Mouse (Mus musculus) spleen, adult 2 months (tissue): ENCODE data around the gene Cenph. TPM values are rescaled to one million over a fixed set of nuclear protein-coding genes. Genes with fewer than 3 reads are reported as not detected.
"Not testable (repeated sequence)": the region's sequence is repeated elsewhere in the genome, so short reads cannot be mapped to it uniquely, and the experiment has no call there.

Experiments used
- DNase-seq, 2 experiments: peaks; one replicate each; pipeline versions ENCODE4 v3.0.0 to v3.0.0-alpha.2; 2012 to 2021; ENCODE audit warnings: low spot score in 2 of 2, low read depth in 1 of 2
- H3K27ac ChIP-seq: fragments of 200-500 bp; 2 replicates; pipeline ENCODE4 v1.5.1; 2012; ENCODE audit warnings: low read length, inconsistent platforms; ENCODE audit not compliant: insufficient read depth
- H3K27me3 ChIP-seq: fragments of 200-500 bp; 2 replicates; pipeline ENCODE4 v1.6.1; 2012; ENCODE audit warnings: mild to moderate bottlenecking, moderate library complexity, low read length, inconsistent platforms; ENCODE audit not compliant: control insufficient read depth, insufficient read depth
- H3K36me3 ChIP-seq: fragments of 200-500 bp; 2 replicates; pipeline ENCODE4 v1.6.1; 2012; ENCODE audit warnings: mild to moderate bottlenecking, low read length, inconsistent platforms; ENCODE audit not compliant: control insufficient read depth, insufficient read depth
- H3K4me1 ChIP-seq: fragments of 200-500 bp; 2 replicates; pipeline ENCODE4 v1.6.1; 2011; ENCODE audit warnings: inconsistent platforms; ENCODE audit not compliant: control insufficient read depth, insufficient read depth, insufficient read length
- H3K4me3 ChIP-seq: fragments of 200-500 bp; 2 replicates; pipeline ENCODE4 v1.5.1; 2011; ENCODE audit warnings: mild to moderate bottlenecking, inconsistent platforms; ENCODE audit not compliant: insufficient read depth, insufficient read length; ENCODE audit errors: extremely low read depth
- CTCF ChIP-seq: fragments of 200-500 bp; IDR thresholded peaks from 2 replicates; pipeline ENCODE4 v1.5.1; 2011; ENCODE audit warnings: mild to moderate bottlenecking, inconsistent platforms; ENCODE audit not compliant: insufficient read depth, insufficient read length, insufficient replicate concordance; ENCODE audit errors: extremely low read depth
- POLR2A ChIP-seq: fragments of 200-500 bp; IDR thresholded peaks from 2 replicates; pipeline ENCODE4 v1.6.1; 2011; ENCODE audit warnings: low read depth, low read length, inconsistent platforms
- WGBS: fragments of 180-500 bp; shearing (Covaris S2); methylation state at CpG from one replicate; pipeline ENCODE4 v1.1.7; 2018; 5-methylcytosine and 5-hydroxymethylcytosine counted together
- polyA plus RNA-seq: library from polyadenylated mRNA; depleted of rRNA; stranded (reverse); fragments of >200 nt; gene quantifications from 2 replicates; pipeline ENCODE4 v1.2.3, GENCODE M21; 2012

Gene Cenph
- polyA plus RNA-seq, 1 experiment: 0.90 TPM

- H3K4me1 ChIP-seq: peaks cover 6% of the 10 kb centered on the region
- H3K27ac ChIP-seq: no peak overlapping the region
- no peak for TF ChIP-seq CTCF
- no peak for TF ChIP-seq POLR2A
- peaks cover 6% of the 10 kb centered on the region for H3K36me3 ChIP-seq
- no peak for DNase-seq
- no peaks in the 10 kb centered on the region for H3K27me3 ChIP-seq
- WGBS: 92% methylated on average over 2 of the region's 2 CpGs
- H3K4me3 ChIP-seq: no peak overlapping the region
Observed at GRCm38 (mm10) chr13:100732756-100733155, 42.9 kb downstream of the Cenph start.

GRCm38 (mm10) chr13:100731462-100732046, 44.1 kb downstream of the Cenph start:
- H3K4me3 ChIP-seq: not testable (repeated sequence)

GRCm38 (mm10) chr13:100730861-100731176, 44.9 kb downstream of the Cenph start, which contains the start of gene Cdk7:
Gene Cdk7, minus strand, starts transcription at chr13:100730939.
- H3K27me3 ChIP-seq: no peaks in the 10 kb centered on the region
- peaks cover 6% of the 10 kb centered on the region; the same call in 1 of the 2 replicates for H3K36me3 ChIP-seq
- peaks cover 6% of the 10 kb centered on the region for H3K4me1 ChIP-seq
- peak within 1 kb of the TSS; percentile 56 for H3K27ac ChIP-seq
- TF ChIP-seq POLR2A (peak; percentile 21), CTCF (no peak)
- peak within 1 kb of the TSS; percentile 91 for H3K4me3 ChIP-seq
- peak; percentile 85 to 91 for DNase-seq
- WGBS: 0% methylated on average over 19 of the region's 19 CpGs

More at GRCm38 (mm10) chr13:100731462-100732046, 44.1 kb downstream of the Cenph start:
- WGBS: 90% methylated on average over 6 of the region's 6 CpGs
- not testable (repeated sequence) for H3K27ac ChIP-seq, H3K4me1 ChIP-seq, H3K27me3 ChIP-seq, DNase-seq, H3K36me3 ChIP-seq

- Histone ChIP-seq H3K27me3 (no peaks in the 10 kb centered on the region), H3K4me1 (peaks cover 6% of the 10 kb centered on the region), H3K27ac (peak overlapping the region; percentile 56), H3K36me3 (peaks cover 7% of the 10 kb centered on the region), H3K4me3 (peak overlapping the region; percentile 91)
- no peak for TF ChIP-seq CTCF
- TF ChIP-seq POLR2A: no peak
- DNase-seq: no peak
- WGBS: under 1% methylated on average over 30 of the region's 30 CpGs
Observed at GRCm38 (mm10) chr13:100730153-100730860, 45.4 kb downstream of the Cenph start.

GRCm38 (mm10) chr13:100728530-100728929, 47.2 kb downstream of the Cenph start:
- not testable (repeated sequence) for H3K4me3 ChIP-seq, H3K4me1 ChIP-seq, H3K27ac ChIP-seq, DNase-seq, H3K27me3 ChIP-seq, H3K36me3 ChIP-seq
- WGBS: 96% methylated on average over 4 of the region's 4 CpGs

GRCm38 (mm10) chr13:100728086-100728485, 47.6 kb downstream of the Cenph start:
- no peak overlapping the region for H3K27ac ChIP-seq
- TF ChIP-seq POLR2A: no peak
- TF ChIP-seq CTCF: no peak
- no peak for DNase-seq
- H3K36me3 ChIP-seq: peaks cover 8% of the 10 kb centered on the region
- 88% methylated on average over 5 of the region's 5 CpGs for WGBS
- no peaks in the 10 kb centered on the region for H3K27me3 ChIP-seq
- H3K4me3 ChIP-seq: no peak overlapping the region
- H3K4me1 ChIP-seq: peaks cover 6% of the 10 kb centered on the region

GRCm38 (mm10) chr13:100725194-100725593, 50.5 kb downstream of the Cenph start:
- DNase-seq: no peak
- no peak overlapping the region for H3K4me3 ChIP-seq
- no peak overlapping the region for H3K27ac ChIP-seq
- no peaks in the 10 kb centered on the region for H3K27me3 ChIP-seq
- 74% methylated on average over 10 of the region's 10 CpGs for WGBS
- peaks cover 6% of the 10 kb centered on the region for H3K4me1 ChIP-seq
- peaks cover 11% of the 10 kb centered on the region for H3K36me3 ChIP-seq
- TF ChIP-seq POLR2A (no peak), CTCF (no peak)
